Mouse (Mus musculus) intestine, embryonic 14.5 days (tissue): Measurements from ENCODE around the gene Grap. TPM values are rescaled to one million over a fixed set of nuclear protein-coding genes. Genes with fewer than 3 reads are reported as not detected.

Source experiments
- ATAC-seq: fragments of 200-750 bp; cut with Nextera tagmentation; replicated peaks from 2 replicates; pipeline ENCODE4 v1.8.0; 2017; ENCODE audit warnings: low read depth, moderate number of reproducible peaks, moderate TSS enrichment, moderate library complexity; ENCODE audit not compliant: low FRiP score, low TSS enrichment
- DNase-seq: peaks from one replicate; pipeline ENCODE4 v3.0.0-alpha.2; 2018; ENCODE audit warnings: low spot score
- H3K27ac ChIP-seq: fragments of 300-500 bp; sonication (generic); 2 replicates; pipeline ENCODE4 v1.5.1; 2014; ENCODE audit warnings: low read depth, mild to moderate bottlenecking, control low read depth
- H3K27me3 ChIP-seq: fragments of 300-500 bp; sonication (generic); replicated peaks from 2 replicates; pipeline ENCODE4 v1.6.1; 2014; ENCODE audit warnings: low read length, control low read depth; ENCODE audit not compliant: control insufficient read depth, insufficient read depth
- H3K36me3 ChIP-seq: fragments of 300-500 bp; sonication (generic); 2 replicates; pipeline ENCODE4 v1.6.1; 2014; ENCODE audit warnings: low read length, control low read depth; ENCODE audit not compliant: control insufficient read depth, insufficient read depth
- H3K4me1 ChIP-seq: fragments of 300-500 bp; sonication (generic); replicated peaks from 2 replicates; pipeline ENCODE4 v1.6.1; 2014; ENCODE audit warnings: low read length, control low read depth, mixed read lengths; ENCODE audit not compliant: control insufficient read depth, insufficient read depth
- H3K4me2 ChIP-seq: fragments of 300-500 bp; sonication (generic); 2 replicates; pipeline ENCODE4 v1.6.1; 2014; ENCODE audit warnings: low read length
- H3K4me3 ChIP-seq: fragments of 300-500 bp; sonication (generic); 2 replicates; pipeline ENCODE4 v1.5.1; 2014; ENCODE audit warnings: low read depth, low read length, control low read depth, mixed read lengths
- H3K9ac ChIP-seq: fragments of 300-500 bp; sonication (generic); 2 replicates; pipeline ENCODE4 v1.6.1; 2014; ENCODE audit warnings: mild to moderate bottlenecking, low read length
- H3K9me3 ChIP-seq: fragments of 300-500 bp; sonication (generic); 2 replicates; pipeline ENCODE4 v1.6.1; 2016; ENCODE audit warnings: low read length, control low read depth; ENCODE audit not compliant: control insufficient read depth
- WGBS: fragments of 180-500 bp; shearing (Covaris S2); extraction: QIAGEN DNeasy Blood & Tissue Kit; methylation state at CpG from one replicate; pipeline ENCODE4 v1.1.7; 2014; 5-methylcytosine and 5-hydroxymethylcytosine counted together
- polyA plus RNA-seq: library from polyadenylated mRNA; unstranded; fragments of >200 nt; fragmentation: Nextera tagmentation; extraction: Ambion mirVana; gene quantifications from 2 replicates; pipeline ENCODE4 v1.2.1, GENCODE M21; 2014

Grap gene
- polyA plus RNA-seq, 1 experiment from 2014 or later, result 6.5 TPM

GRCm38 (mm10) chr11:61715130-61715529, 62.1 kb downstream of the Grap start:
- H3K9me3 ChIP-seq, result no peaks in the 10 kb centered on the region
- no peak overlapping the region for H3K4me3 ChIP-seq
- no peak overlapping the region for H3K27ac ChIP-seq
- no peak overlapping the region for H3K9ac ChIP-seq
- 65% methylated on average over 6 of the region's 6 CpGs for WGBS
- H3K27me3 ChIP-seq, result no peaks in the 10 kb centered on the region
- H3K4me2 ChIP-seq, result no peak overlapping the region
- H3K36me3 ChIP-seq, result no peaks in the 10 kb centered on the region
- DNase-seq, result no peak
- no peaks in the 10 kb centered on the region for H3K4me1 ChIP-seq
- 0 out of 2 replicates have a peak, but pooled peaks have one; percentile 18 for ATAC-seq

GRCm38 (mm10) chr11:61717990-61718389, 64.9 kb downstream of the Grap start:
- WGBS, result 66% methylated on average over 5 of the region's 5 CpGs
- Histone ChIP-seq H3K27me3 (no peaks in the 10 kb centered on the region), H3K9me3 (no peaks in the 10 kb centered on the region), H3K9ac (no peak overlapping the region), H3K4me1 (no peaks in the 10 kb centered on the region), H3K4me3 (no peak overlapping the region), H3K4me2 (no peak overlapping the region), H3K27ac (no peak overlapping the region), H3K36me3 (no peaks in the 10 kb centered on the region)
- no peak for ATAC-seq
- no peak for DNase-seq

GRCm38 (mm10) chr11:61719387-61719786, 66.3 kb downstream of the Grap start:
- 48% methylated on average over 3 of the region's 3 CpGs for WGBS
- Histone ChIP-seq H3K9me3 (no peaks in the 10 kb centered on the region), H3K27me3 (no peaks in the 10 kb centered on the region), H3K36me3 (no peaks in the 10 kb centered on the region), H3K9ac (no peak overlapping the region), H3K4me2 (no peak overlapping the region), H3K27ac (no peak overlapping the region), H3K4me1 (no peaks in the 10 kb centered on the region), H3K4me3 (no peak overlapping the region)
- ATAC-seq, result no peak
- DNase-seq, result no peak

- H3K27ac ChIP-seq, result no peak overlapping the region
- ATAC-seq, result no peak
- no peaks in the 10 kb centered on the region for H3K27me3 ChIP-seq
- no peaks in the 10 kb centered on the region for H3K36me3 ChIP-seq
- no peak for DNase-seq
- H3K4me2 ChIP-seq, result no peak overlapping the region
- H3K4me1 ChIP-seq, result no peaks in the 10 kb centered on the region
- H3K9ac ChIP-seq, result no peak overlapping the region
- H3K9me3 ChIP-seq, result no peaks in the 10 kb centered on the region
- H3K4me3 ChIP-seq, result no peak overlapping the region
- 85% methylated on average over 8 of the region's 8 CpGs for WGBS
These were observed 66.8 kb downstream of the Grap start for GRCm38 (mm10) chr11:61719826-61720225.

GRCm38 (mm10) chr11:61720636-61721035, 67.6 kb downstream of the Grap start, which contains the start of gene Slc5a10:
Gene Slc5a10 (minus strand): TSS chr11:61720826.
- no peak for DNase-seq
- no peak for ATAC-seq
- no peaks in the 10 kb centered on the region for H3K9me3 ChIP-seq

GRCm38 (mm10) chr11:61722077-61722476, 69.0 kb downstream of the Grap start:
- H3K4me1 ChIP-seq, result no peaks in the 10 kb centered on the region
- no peak for DNase-seq
- H3K27ac ChIP-seq, result no peak overlapping the region
- H3K4me2 ChIP-seq, result no peak overlapping the region
- no peaks in the 10 kb centered on the region for H3K9me3 ChIP-seq
- no peaks in the 10 kb centered on the region for H3K27me3 ChIP-seq
- H3K36me3 ChIP-seq, result no peaks in the 10 kb centered on the region
- WGBS, result 83% methylated on average over 5 of the region's 5 CpGs
- no peak for ATAC-seq
- H3K9ac ChIP-seq, result no peak overlapping the region
- H3K4me3 ChIP-seq, result no peak overlapping the region

More at GRCm38 (mm10) chr11:61720636-61721035, 67.6 kb downstream of the Grap start, which contains the start of gene Slc5a10:
- Histone ChIP-seq H3K4me2 (no peak within 1 kb of the TSS), H3K27ac (no peak within 1 kb of the TSS), H3K4me3 (no peak within 1 kb of the TSS), H3K36me3 (no peaks in the 10 kb centered on the region), H3K4me1 (no peaks in the 10 kb centered on the region), H3K27me3 (no peaks in the 10 kb centered on the region), H3K9ac (no peak within 1 kb of the TSS)
- WGBS, result 70% methylated on average over 3 of the region's 3 CpGs

Other genes with a start within 250 kb of the Grap start
- gene Rnf112, start 199.1 kb upstream of the Grap start, polyA plus RNA-seq, result 0.85 and 1.0 TPM in 2 replicates
- gene Mfap4, start 167.8 kb upstream of the Grap start, polyA plus RNA-seq, result 239 and 268 TPM in 2 replicates
- gene Mapk7, start 158.9 kb upstream of the Grap start, polyA plus RNA-seq, result 41.9 and 47.3 TPM in 2 replicates
- gene B9d1, start 148.1 kb upstream of the Grap start, polyA plus RNA-seq, result 34.4 and 37.3 TPM in 2 replicates
- 23.5 and 26.5 TPM in 2 replicates for gene Epn2, start 73.6 kb upstream of the Grap start, polyA plus RNA-seq
- gene Fam83g, start 30.8 kb downstream of the Grap start, polyA plus RNA-seq, result 3.7 and 4.6 TPM in 2 replicates
- gene Slc5a10, start 67.6 kb downstream of the Grap start, polyA plus RNA-seq, result not detected in 2 replicates
- gene Prpsap2, start 108.8 kb downstream of the Grap start, polyA plus RNA-seq, result 22.7 and 25.4 TPM in 2 replicates
- gene Ulk2, start 201.8 kb downstream of the Grap start, polyA plus RNA-seq, result 15.9 and 16.7 TPM in 2 replicates